Mouse (Mus musculus): ENCODE results near the gene Specc1l. TPM values are rescaled to one million over a fixed set of nuclear protein-coding genes. Genes with fewer than 3 reads are reported as not detected.

The Specc1l gene
- total and polyA plus RNA-seq, 2 experiments from 2014 or later = 21.4 to 64.5 TPM

DNA sequence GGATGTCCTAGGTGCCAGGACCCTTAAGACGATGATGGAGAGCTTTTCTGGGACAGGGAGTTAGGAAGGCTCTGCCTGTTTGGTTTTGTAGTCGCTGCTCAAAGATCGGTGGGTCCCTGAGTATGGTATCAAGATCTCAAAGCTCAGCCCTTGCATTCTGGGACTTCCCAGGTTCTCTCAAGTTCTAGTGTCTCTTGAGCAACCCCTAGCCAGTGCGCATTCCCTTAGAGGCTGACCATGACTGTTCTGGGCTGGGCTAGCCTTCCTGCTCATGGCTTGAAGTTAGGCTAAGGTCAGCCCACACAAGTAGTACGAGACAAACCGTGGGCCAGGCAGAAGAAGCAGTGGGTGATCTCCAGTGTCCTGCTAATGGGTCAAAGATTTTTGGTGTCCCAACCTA, 106.3 kb downstream of the Specc1l start:
- H3K36me3 ChIP-seq (ENCODE audit: insufficient read depth) = 0 out of 2 replicates have a peak, but pooled peaks cover 2% of the 10 kb centered on the region
- H3K27me3 ChIP-seq (ENCODE audit: insufficient read depth, low read length) = peaks cover 16% of the 10 kb centered on the region; the same call in 1 of the 2 replicates
- no peaks in the 10 kb centered on the region for H3K9me3 ChIP-seq (ENCODE audit: low read length)
- no peak for TF ChIP-seq CTCF (IDR thresholded peaks at IDR 0.05; ENCODE audit: low read depth)
- peak overlapping the region; percentile 40 for H3K4me3 ChIP-seq (ENCODE audit: low read depth, low read length)
- 85% methylated on average over 6 of the region's 6 CpGs for WGBS
- DNase-seq (no peak), ATAC-seq (no peak)
- H3K9ac ChIP-seq = no peak overlapping the region
- H3K27ac ChIP-seq (ENCODE audit: low read depth, low read length) = no peak overlapping the region
- H3K4me2 ChIP-seq (ENCODE audit: low read depth) = peak overlapping the region; percentile 49
- no peaks in the 10 kb centered on the region for H3K4me1 ChIP-seq (ENCODE audit: insufficient read depth)

DNA sequence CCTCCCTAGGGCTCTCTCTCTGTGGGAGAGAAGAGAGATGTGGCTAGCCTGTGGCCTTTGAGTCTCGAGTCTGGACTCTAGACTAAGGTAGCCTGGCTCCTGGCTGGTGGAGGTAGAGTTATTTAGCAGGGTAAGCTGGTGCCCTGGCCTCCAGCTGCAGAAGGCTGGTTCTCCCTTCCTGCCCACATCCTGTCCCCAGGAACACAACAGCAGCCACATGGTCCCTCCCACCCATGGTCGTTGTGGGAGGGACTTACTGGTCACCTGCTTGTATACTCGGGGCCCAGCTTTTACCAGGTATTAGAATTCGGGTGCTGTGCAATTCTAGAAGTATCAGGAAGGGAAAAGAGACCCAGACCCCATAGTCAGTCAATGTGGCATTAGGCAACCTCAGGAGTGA, 108.4 kb downstream of the Specc1l start:
- H3K4me1 ChIP-seq (ENCODE audit: insufficient read depth) = no peaks in the 10 kb centered on the region
- ATAC-seq = no peak
- no peak for DNase-seq
- H3K27me3 ChIP-seq (ENCODE audit: insufficient read depth, low read length) = peaks cover 16% of the 10 kb centered on the region; the same call in 1 of the 2 replicates
- 70% methylated on average over 4 of the region's 4 CpGs for WGBS
- H3K4me2 ChIP-seq (ENCODE audit: low read depth) = peak overlapping the region; percentile 21
- no peak for TF ChIP-seq CTCF (IDR thresholded peaks at IDR 0.05; ENCODE audit: low read depth)
- no peak overlapping the region for H3K9ac ChIP-seq
- H3K36me3 ChIP-seq (ENCODE audit: insufficient read depth) = no peaks in the 10 kb centered on the region
- no peak overlapping the region for H3K27ac ChIP-seq (ENCODE audit: low read depth, low read length)
- H3K4me3 ChIP-seq (ENCODE audit: low read depth, low read length) = no peak overlapping the region
- no peaks in the 10 kb centered on the region for H3K9me3 ChIP-seq (ENCODE audit: low read length)

- H3K4me3 ChIP-seq (ENCODE audit: low read depth, low read length) = no peak overlapping the region
- TF ChIP-seq CTCF (IDR thresholded peaks at IDR 0.05; ENCODE audit: low read depth) = no peak
- no peak overlapping the region for H3K9ac ChIP-seq
- H3K27me3 ChIP-seq (ENCODE audit: insufficient read depth, low read length) = peaks cover 8% of the 10 kb centered on the region; the same call in 1 of the 2 replicates
- H3K36me3 ChIP-seq (ENCODE audit: insufficient read depth) = no peaks in the 10 kb centered on the region
- no peak overlapping the region for H3K4me2 ChIP-seq (ENCODE audit: low read depth)
- no peaks in the 10 kb centered on the region for H3K9me3 ChIP-seq (ENCODE audit: low read length)
- ATAC-seq = no peak
- H3K27ac ChIP-seq (ENCODE audit: low read depth, low read length) = no peak overlapping the region
- DNase-seq = no peak
- 57% methylated on average over 6 of the region's 6 CpGs for WGBS
- peaks cover 3% of the 10 kb centered on the region; the same call in 1 of the 2 replicates for H3K4me1 ChIP-seq (ENCODE audit: insufficient read depth)
Measured at GRCm38 (mm10) chr10:75322966-75323365, 111.1 kb downstream of the Specc1l start.

DNA sequence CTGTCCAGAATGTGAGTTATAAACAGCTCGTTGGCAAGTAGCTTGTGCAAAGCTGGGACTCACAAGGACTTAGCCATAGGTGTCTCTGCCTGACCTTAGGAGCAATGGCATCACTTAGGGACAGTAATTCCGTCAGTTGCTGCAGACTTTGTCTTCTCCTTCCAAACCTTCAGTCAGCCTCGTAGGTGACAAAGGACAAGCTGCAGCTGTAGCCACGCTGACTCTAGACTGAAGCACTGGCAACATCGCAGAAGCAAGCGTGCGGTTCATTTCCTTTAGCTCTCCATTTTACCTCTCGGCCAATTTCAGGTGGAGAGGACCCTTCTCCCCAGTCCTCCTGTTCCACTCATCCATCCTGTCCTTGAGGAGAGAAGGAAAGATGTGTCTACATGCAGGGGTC, 112.1 kb downstream of the Specc1l start:
- H3K27me3 ChIP-seq (ENCODE audit: insufficient read depth, low read length) = no peaks in the 10 kb centered on the region
- no peaks in the 10 kb centered on the region for H3K36me3 ChIP-seq (ENCODE audit: insufficient read depth)
- 84% methylated on average over 8 of the region's 8 CpGs for WGBS
- peaks cover 3% of the 10 kb centered on the region; the same call in 1 of the 2 replicates for H3K4me1 ChIP-seq (ENCODE audit: insufficient read depth)
- TF ChIP-seq CTCF (IDR thresholded peaks at IDR 0.05; ENCODE audit: low read depth) = no peak
- ATAC-seq = no peak
- H3K9me3 ChIP-seq (ENCODE audit: low read length) = no peaks in the 10 kb centered on the region
- no peak overlapping the region for H3K9ac ChIP-seq
- H3K4me2 ChIP-seq (ENCODE audit: low read depth) = no peak overlapping the region
- DNase-seq = no peak
- no peak overlapping the region for H3K4me3 ChIP-seq (ENCODE audit: low read depth, low read length)
- H3K27ac ChIP-seq (ENCODE audit: low read depth, low read length) = no peak overlapping the region

GRCm38 (mm10) chr10:75324391-75324790, 112.5 kb downstream of the Specc1l start:
- H3K27ac ChIP-seq (ENCODE audit: low read depth, low read length) = no peak overlapping the region
- H3K4me3 ChIP-seq (ENCODE audit: low read depth, low read length) = no peak overlapping the region
- TF ChIP-seq CTCF (IDR thresholded peaks at IDR 0.05; ENCODE audit: low read depth) = no peak
- 77% methylated on average over 10 of the region's 10 CpGs for WGBS
- DNase-seq = no peak
- no peaks in the 10 kb centered on the region for H3K36me3 ChIP-seq (ENCODE audit: insufficient read depth)
- H3K9ac ChIP-seq = no peak overlapping the region
- H3K9me3 ChIP-seq (ENCODE audit: low read length) = no peaks in the 10 kb centered on the region
- no peaks in the 10 kb centered on the region for H3K27me3 ChIP-seq (ENCODE audit: insufficient read depth, low read length)
- H3K4me1 ChIP-seq (ENCODE audit: insufficient read depth) = peaks cover 3% of the 10 kb centered on the region; the same call in 1 of the 2 replicates
- ATAC-seq = no peak
- H3K4me2 ChIP-seq (ENCODE audit: low read depth) = no peak overlapping the region

GRCm38 (mm10) chr10:75325821-75326220, 113.9 kb downstream of the Specc1l start:
- H3K9me3 ChIP-seq (ENCODE audit: low read length) = no peaks in the 10 kb centered on the region
- no peak for DNase-seq
- 95% methylated on average over 23 of the region's 23 CpGs for WGBS
- peaks cover 3% of the 10 kb centered on the region; the same call in 1 of the 2 replicates for H3K4me1 ChIP-seq (ENCODE audit: insufficient read depth)
- no peaks in the 10 kb centered on the region for H3K36me3 ChIP-seq (ENCODE audit: insufficient read depth)
- no peak overlapping the region for H3K27ac ChIP-seq (ENCODE audit: low read depth, low read length)
- H3K4me2 ChIP-seq (ENCODE audit: low read depth) = no peak overlapping the region
- TF ChIP-seq CTCF (IDR thresholded peaks at IDR 0.05; ENCODE audit: low read depth) = no peak
- ATAC-seq = no peak
- no peak overlapping the region for H3K4me3 ChIP-seq (ENCODE audit: low read depth, low read length)
- H3K9ac ChIP-seq = no peak overlapping the region
- no peaks in the 10 kb centered on the region for H3K27me3 ChIP-seq (ENCODE audit: insufficient read depth, low read length)

DNA sequence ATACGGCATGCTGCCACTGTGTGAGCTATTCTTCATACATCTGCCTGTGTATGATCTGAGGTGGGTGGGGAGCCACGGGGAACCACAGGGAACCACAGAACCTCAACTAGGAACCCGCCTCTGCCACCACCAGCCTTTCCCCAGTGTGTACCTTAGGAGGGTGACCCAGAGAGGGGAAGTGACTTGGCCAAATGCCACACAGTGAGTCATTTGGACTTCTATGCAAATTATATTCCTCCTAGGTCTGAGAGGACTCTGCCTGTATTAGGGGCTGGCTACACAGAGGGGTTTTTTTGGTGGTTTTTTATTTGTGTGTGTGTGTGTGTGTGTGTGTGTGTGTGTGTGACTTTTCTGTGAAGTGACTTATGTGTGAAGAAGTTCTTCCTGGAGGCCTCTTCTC, 114.7 kb downstream of the Specc1l start:
- no peaks in the 10 kb centered on the region for H3K36me3 ChIP-seq (ENCODE audit: insufficient read depth)
- peaks cover 3% of the 10 kb centered on the region; the same call in 1 of the 2 replicates for H3K4me1 ChIP-seq (ENCODE audit: insufficient read depth)
- ATAC-seq (no peak), DNase-seq (no peak)
- H3K9me3 ChIP-seq (ENCODE audit: low read length) = no peaks in the 10 kb centered on the region
- TF ChIP-seq CTCF (IDR thresholded peaks at IDR 0.05; ENCODE audit: low read depth) = no peak
- 74% methylated on average over 3 of the region's 3 CpGs for WGBS
- no peak overlapping the region for H3K4me3 ChIP-seq (ENCODE audit: low read depth, low read length)
- H3K4me2 ChIP-seq (ENCODE audit: low read depth) = no peak overlapping the region
- no peaks in the 10 kb centered on the region for H3K27me3 ChIP-seq (ENCODE audit: insufficient read depth, low read length)
- H3K9ac ChIP-seq = no peak overlapping the region
- H3K27ac ChIP-seq (ENCODE audit: low read depth, low read length) = no peak overlapping the region
